Mouse (Mus musculus) forebrain, embryonic 16.5 days (tissue): ENCODE measurements around the gene Gm44790. TPM values are rescaled to one million over a fixed set of nuclear protein-coding genes. Genes with fewer than 3 reads are reported as not detected.

Source experiments
- ATAC-seq: fragments of 200-750 bp; cut with Nextera tagmentation; 2 replicates; pipeline ENCODE4 v1.8.0; 2017; ENCODE audit warnings: mild to moderate bottlenecking, moderate library complexity
- H3K27ac ChIP-seq: fragments of 300-500 bp; sonication (generic); 2 replicates; pipeline ENCODE4 v1.5.1; 2014; ENCODE audit warnings: low read length, control low read depth
- H3K27me3 ChIP-seq: fragments of 300-500 bp; sonication (generic); replicated peaks from 2 replicates; pipeline ENCODE4 v1.6.1; 2014; ENCODE audit warnings: low read length; ENCODE audit not compliant: control insufficient read depth, insufficient read depth
- H3K36me3 ChIP-seq: fragments of 300-500 bp; sonication (generic); 2 replicates; pipeline ENCODE4 v1.6.1; 2014; ENCODE audit not compliant: control insufficient read depth, insufficient read depth
- H3K4me1 ChIP-seq: fragments of 300-500 bp; sonication (generic); replicated peaks from 2 replicates; pipeline ENCODE4 v1.6.1; 2014; ENCODE audit warnings: low read length; ENCODE audit not compliant: control insufficient read depth, insufficient read depth
- H3K4me2 ChIP-seq: fragments of 300-500 bp; sonication (generic); 2 replicates; pipeline ENCODE4 v1.6.1; 2014; ENCODE audit warnings: mild to moderate bottlenecking, low read length, control low read depth
- H3K4me3 ChIP-seq: fragments of 300-500 bp; sonication (generic); replicated peaks from 2 replicates; pipeline ENCODE4 v1.5.1; 2014; ENCODE audit warnings: mild to moderate bottlenecking, low read length, control low read depth
- H3K9ac ChIP-seq: fragments of 300-500 bp; sonication (generic); replicated peaks from 2 replicates; pipeline ENCODE4 v1.6.1; 2014; ENCODE audit warnings: low read depth, low read length, control low read depth
- H3K9me3 ChIP-seq: fragments of 300-500 bp; sonication (generic); 2 replicates; pipeline ENCODE4 v1.6.1; 2016; ENCODE audit warnings: low read length; ENCODE audit not compliant: control insufficient read depth
- WGBS: fragments of 180-500 bp; shearing (Covaris S2); extraction: QIAGEN DNeasy Blood & Tissue Kit; methylation state at CpG from one replicate; pipeline ENCODE4 v1.1.7; 2014; 5-methylcytosine and 5-hydroxymethylcytosine counted together
- polyA plus RNA-seq: library from polyadenylated mRNA; unstranded; fragments of >200 nt; fragmentation: Nextera tagmentation; extraction: Ambion mirVana; gene quantifications from 2 replicates; pipeline ENCODE4 v1.2.1, GENCODE M21; 2015

Gm44790 gene
- polyA plus RNA-seq, 1 experiment from 2014 or later, result not detected

DNA sequence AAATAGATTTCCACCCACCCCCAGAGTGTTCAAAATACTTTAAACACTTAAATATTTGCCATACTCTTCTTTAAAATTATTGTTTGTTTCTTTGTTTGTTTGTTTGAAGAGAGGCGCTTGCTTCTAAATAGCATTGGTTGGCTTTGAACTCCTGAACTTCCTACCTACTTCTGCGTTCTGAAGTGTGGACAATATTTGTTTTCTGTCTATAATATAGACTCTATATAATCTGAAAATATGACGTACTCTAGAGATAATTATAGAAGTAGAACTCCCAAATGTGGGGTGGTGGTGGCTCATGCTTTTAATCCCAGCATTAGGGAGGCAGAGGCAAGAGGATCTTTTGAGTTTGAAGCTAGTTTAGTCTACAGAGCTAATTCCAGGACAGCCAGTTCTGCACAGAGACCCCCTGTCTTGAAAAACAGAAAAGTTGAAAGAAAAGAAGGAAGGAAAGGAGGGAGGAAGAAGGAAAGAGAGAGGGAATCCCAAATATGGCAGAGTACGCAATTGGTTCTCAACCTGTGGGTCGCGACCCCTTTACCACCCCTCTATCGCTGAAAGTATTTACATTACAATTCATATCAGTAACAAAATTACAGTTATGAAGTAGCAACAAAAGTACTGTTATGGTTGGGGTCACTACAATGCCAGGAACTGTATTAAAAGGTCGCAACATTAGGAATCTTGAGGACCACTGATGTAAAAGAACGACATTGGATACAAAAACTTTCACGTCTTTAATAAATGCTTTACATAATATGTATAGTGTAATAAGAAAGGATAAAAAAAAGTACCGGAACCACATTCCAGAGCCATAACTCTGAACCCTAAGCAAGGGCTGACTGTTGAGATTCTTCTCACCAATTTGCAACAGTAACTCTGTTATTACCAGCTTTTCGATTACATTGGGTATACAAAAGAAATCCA lies 23.5 kb upstream of the Gm44790 start:
- ATAC-seq, result no peak
- peak overlapping the region; percentile 35; the same call in 1 of the 2 replicates for H3K9ac ChIP-seq
- H3K9me3 ChIP-seq, result no peaks in the 10 kb centered on the region
- peaks cover 16% of the 10 kb centered on the region for H3K4me1 ChIP-seq
- H3K27ac ChIP-seq, result no peak overlapping the region
- H3K36me3 ChIP-seq, result no peaks in the 10 kb centered on the region
- H3K4me3 ChIP-seq, result peak overlapping the region; percentile 85
- H3K27me3 ChIP-seq, result no peaks in the 10 kb centered on the region
- 40% methylated on average over 12 of the region's 12 CpGs for whole genome bisulfite sequencing
- H3K4me2 ChIP-seq, result peak overlapping the region; percentile 55

DNA sequence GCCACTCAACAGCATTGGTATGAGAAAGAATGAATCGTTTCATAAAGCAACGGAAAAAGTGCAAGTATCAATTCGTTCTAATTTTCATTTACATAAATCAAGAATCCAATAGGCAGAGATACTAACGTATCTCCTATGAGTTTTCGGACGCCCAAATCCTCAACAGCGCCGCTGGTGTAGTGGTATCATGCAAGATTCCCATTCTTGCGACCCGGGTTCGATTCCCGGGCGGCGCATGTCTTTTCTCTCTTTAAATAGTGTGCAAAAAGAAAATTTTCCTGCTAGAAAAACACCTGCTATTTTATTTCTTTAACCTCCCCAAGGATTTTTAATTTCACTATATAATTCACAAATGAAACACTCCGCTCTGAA lies 22.7 kb upstream of the Gm44790 start:
- Histone ChIP-seq H3K27me3 (no peaks in the 10 kb centered on the region), H3K4me1 (peaks cover 16% of the 10 kb centered on the region), H3K36me3 (no peaks in the 10 kb centered on the region), H3K9ac (peak overlapping the region; percentile 100; the same call in 1 of the 2 replicates), H3K27ac (peak overlapping the region; percentile 100), H3K9me3 (no peaks in the 10 kb centered on the region), H3K4me3 (peak overlapping the region; percentile 85), H3K4me2 (peak overlapping the region; percentile 55)
- under 1% methylated on average over 15 of the region's 15 CpGs for WGBS
- peak; percentile 74 for ATAC-seq

DNA sequence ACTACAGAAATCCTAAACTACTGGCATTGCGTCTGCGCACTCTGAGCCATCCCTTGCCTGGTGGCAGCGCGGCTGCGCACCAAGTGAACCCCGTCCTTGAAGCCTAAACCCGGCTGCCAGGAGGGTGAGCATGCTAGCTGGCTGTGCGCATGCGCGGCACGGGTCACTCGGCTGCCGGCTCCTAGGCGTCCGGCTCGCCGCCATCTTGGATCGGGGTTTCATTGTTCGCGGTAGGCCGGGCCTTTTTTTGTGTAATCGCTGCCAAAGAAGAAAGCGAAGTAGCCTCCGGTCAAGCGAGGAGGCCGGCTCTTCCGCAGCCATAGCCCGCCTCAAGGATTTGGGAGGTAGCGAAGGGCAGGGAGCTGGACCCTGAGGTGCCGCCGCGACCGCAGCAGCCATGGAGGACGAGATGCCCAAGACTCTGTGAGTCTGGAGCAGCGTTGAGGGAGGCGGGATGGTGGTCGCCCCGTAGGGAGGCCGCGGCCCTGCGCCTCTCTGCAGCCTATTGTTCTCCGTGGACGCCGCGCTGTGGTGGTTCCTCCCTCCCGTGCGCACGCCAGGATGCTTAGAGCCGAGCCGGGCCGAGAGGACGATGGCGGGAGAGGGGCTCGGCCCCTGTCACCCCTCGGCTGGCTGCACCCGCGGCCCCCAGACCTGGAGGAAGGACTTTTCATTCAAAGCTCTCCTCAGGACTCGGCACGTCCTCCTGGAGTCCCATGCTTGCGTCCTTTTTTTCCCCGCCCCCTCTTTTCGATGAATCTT lies 22.2 kb upstream of the Gm44790 start, which contains the start of gene Tia1:
Tia1 (plus strand) TSS at position 120 of the 762 bp plus-strand sequence.
- Histone ChIP-seq H3K27ac (peak within 1 kb of the TSS; percentile 100), H3K36me3 (no peaks in the 10 kb centered on the region), H3K27me3 (no peaks in the 10 kb centered on the region), H3K4me1 (peaks cover 16% of the 10 kb centered on the region), H3K9ac (peak within 1 kb of the TSS; percentile 100), H3K4me3 (peak within 1 kb of the TSS; percentile 85), H3K9me3 (no peaks in the 10 kb centered on the region), H3K4me2 (peak within 1 kb of the TSS; percentile 89)
- under 1% methylated on average over 60 of the region's 62 CpGs for WGBS
- peak; percentile 98 for ATAC-seq

DNA sequence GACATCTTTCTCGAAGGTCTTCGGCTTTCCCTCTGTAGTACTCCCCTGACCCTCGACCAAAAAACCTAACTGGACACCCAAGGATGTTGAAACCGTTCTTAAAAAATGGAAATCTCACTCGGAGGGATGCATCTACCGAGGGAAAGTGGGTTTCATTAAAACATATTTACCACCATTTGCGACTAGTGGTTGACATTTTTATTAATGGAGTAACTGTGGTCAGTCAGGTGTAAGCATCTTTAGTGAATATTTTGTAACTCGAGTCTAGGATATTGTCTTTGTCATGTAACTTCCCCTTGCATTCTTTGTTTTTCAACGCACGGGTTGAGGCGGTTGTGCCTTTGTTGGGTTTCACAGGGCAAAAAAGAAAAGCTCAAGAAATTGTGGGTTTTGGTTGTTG lies 21.5 kb upstream of the Gm44790 start:
- H3K36me3 ChIP-seq, result no peaks in the 10 kb centered on the region
- H3K4me3 ChIP-seq, result peak overlapping the region; percentile 85
- no peaks in the 10 kb centered on the region for H3K27me3 ChIP-seq
- peaks cover 20% of the 10 kb centered on the region for H3K4me1 ChIP-seq
- H3K9me3 ChIP-seq, result no peaks in the 10 kb centered on the region
- H3K4me2 ChIP-seq, result peak overlapping the region; percentile 89
- peak overlapping the region; percentile 100 for H3K9ac ChIP-seq
- ATAC-seq, result no peak
- H3K27ac ChIP-seq, result peak overlapping the region; percentile 100
- under 1% methylated on average over 11 of the region's 11 CpGs for WGBS

DNA sequence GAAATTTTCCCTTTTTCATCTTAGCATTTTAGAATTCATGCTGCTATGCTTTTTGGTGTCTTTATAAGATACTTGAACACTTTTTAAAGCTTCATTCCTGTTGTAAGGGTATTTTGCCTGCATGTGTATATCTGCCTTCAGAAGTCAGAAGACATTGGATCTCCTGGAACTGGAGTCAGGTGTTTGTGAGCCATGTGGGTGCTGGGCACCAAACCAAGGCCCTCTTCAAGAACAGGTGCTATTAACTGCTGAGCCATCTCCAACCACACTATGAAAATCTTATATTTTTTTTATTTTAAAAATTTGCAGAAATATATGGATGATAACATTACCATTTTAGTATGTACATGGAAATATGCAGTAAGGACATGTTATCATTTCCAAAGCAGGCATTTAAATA lies 20.2 kb upstream of the Gm44790 start:
- no peak overlapping the region for H3K9ac ChIP-seq
- peak overlapping the region; percentile 40 for H3K4me3 ChIP-seq
- no peaks in the 10 kb centered on the region for H3K36me3 ChIP-seq
- H3K4me1 ChIP-seq, result peaks cover 20% of the 10 kb centered on the region
- no peaks in the 10 kb centered on the region for H3K9me3 ChIP-seq
- no peak overlapping the region for H3K27ac ChIP-seq
- H3K27me3 ChIP-seq, result no peaks in the 10 kb centered on the region
- H3K4me2 ChIP-seq, result peak overlapping the region; percentile 89
- no peak for ATAC-seq

DNA sequence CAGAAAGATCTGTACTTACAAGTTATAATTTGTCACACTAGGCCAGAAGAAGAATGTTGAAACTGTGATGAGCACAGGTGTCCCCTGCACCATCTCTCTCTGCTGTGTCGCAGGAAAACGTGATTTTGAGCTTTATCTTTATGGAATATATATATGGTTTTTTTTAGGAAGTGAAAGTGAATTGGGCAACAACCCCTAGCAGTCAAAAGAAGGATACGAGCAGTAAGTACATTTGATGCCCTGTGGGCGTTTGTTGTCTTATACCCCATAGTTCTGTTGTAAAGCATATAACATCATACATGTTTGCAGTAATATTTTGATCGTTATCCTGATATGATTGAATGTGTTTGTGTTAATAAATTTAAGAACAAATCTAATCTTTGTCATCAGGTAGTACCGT lies 7.7 kb upstream of the Gm44790 start:
- WGBS, result 92% methylated on average over 6 of the region's 6 CpGs
- ATAC-seq, result no peak
- H3K9ac ChIP-seq, result no peak overlapping the region
- H3K4me3 ChIP-seq, result no peak overlapping the region
- no peaks in the 10 kb centered on the region for H3K4me1 ChIP-seq
- no peaks in the 10 kb centered on the region for H3K27me3 ChIP-seq
- H3K9me3 ChIP-seq, result no peaks in the 10 kb centered on the region
- peaks cover 44% of the 10 kb centered on the region for H3K36me3 ChIP-seq
- H3K4me2 ChIP-seq, result no peak overlapping the region
- H3K27ac ChIP-seq, result no peak overlapping the region

DNA sequence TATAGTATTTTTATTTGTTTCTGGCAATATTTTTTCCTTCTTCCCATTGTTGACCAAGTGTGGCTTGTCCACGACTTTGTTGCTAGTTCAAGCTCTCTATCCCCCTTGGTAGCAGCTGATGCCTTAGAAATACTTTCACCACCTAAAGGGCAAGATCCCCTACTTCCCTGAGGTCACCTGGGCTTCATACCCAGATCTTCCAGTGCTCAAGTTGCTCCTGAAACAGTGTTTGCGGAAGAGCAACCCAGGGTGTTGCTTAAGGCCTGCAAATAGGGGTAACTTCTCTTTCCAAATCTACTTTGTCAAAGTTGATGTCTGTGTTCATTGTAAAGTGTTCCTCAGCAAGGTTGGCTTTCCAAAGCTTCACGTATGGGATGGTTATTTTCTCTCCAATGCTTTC lies 7.2 kb upstream of the Gm44790 start:
- no peaks in the 10 kb centered on the region for H3K9me3 ChIP-seq
- no peaks in the 10 kb centered on the region for H3K27me3 ChIP-seq
- peaks cover 44% of the 10 kb centered on the region for H3K36me3 ChIP-seq
- no peak overlapping the region for H3K9ac ChIP-seq
- no peak overlapping the region for H3K27ac ChIP-seq
- 89% methylated on average over 3 of the region's 3 CpGs for WGBS
- H3K4me3 ChIP-seq, result no peak overlapping the region
- ATAC-seq, result no peak
- H3K4me1 ChIP-seq, result no peaks in the 10 kb centered on the region
- H3K4me2 ChIP-seq, result no peak overlapping the region

DNA sequence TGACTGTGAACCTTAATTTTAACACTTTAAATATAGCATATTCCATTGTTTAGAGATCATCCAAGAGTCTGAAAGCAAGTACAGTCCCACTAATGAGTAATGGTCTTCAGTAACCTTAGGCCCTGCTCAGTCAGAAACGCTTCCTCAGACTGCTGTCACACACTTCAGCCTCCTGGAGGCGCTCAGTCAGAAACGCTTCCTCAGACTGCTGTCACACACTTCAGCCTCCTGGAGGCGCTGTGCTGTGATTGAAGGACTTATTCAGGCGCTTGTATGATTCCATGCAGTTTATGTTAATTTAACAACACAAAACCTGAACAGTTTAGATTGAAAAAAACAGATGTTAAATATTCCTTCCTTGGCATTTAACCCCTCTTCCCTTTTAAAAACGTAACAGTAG lies 6.0 kb upstream of the Gm44790 start:
- no peak overlapping the region for H3K27ac ChIP-seq
- H3K9me3 ChIP-seq, result no peaks in the 10 kb centered on the region
- peaks cover 53% of the 10 kb centered on the region for H3K36me3 ChIP-seq
- H3K9ac ChIP-seq, result no peak overlapping the region
- no peak for ATAC-seq
- H3K4me3 ChIP-seq, result no peak overlapping the region
- no peaks in the 10 kb centered on the region for H3K27me3 ChIP-seq
- 78% methylated on average over 6 of the region's 6 CpGs for WGBS
- H3K4me1 ChIP-seq, result no peaks in the 10 kb centered on the region
- H3K4me2 ChIP-seq, result no peak overlapping the region

DNA sequence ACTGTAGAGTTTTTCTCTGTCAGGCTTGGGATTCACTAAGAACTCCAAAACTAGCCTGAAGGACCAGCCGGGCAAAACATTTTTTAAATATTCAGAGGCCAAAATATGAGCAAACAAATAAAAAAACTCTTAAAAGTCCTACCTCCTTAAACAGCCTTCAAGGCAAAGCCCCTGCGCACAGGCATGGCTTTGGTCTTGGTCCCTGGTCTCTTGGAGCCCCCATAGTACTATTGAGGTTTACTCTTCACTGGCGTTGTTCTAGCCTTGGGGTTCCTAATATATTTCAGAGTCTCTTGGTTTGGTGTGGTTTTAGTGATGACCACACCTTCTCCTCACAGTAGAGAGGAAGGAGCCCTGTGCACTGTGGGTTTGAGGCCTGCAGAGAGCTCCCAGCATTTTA lies 5.1 kb downstream of the Gm44790 start:
- no peak overlapping the region for H3K4me2 ChIP-seq
- H3K9ac ChIP-seq, result no peak overlapping the region
- H3K36me3 ChIP-seq, result peaks cover 54% of the 10 kb centered on the region
- no peaks in the 10 kb centered on the region for H3K9me3 ChIP-seq
- 97% methylated on average over 3 of the region's 3 CpGs for WGBS
- no peaks in the 10 kb centered on the region for H3K27me3 ChIP-seq
- H3K4me1 ChIP-seq, result no peaks in the 10 kb centered on the region
- ATAC-seq, result no peak
- H3K4me3 ChIP-seq, result no peak overlapping the region
- H3K27ac ChIP-seq, result no peak overlapping the region
